Mouse (Mus musculus) cerebellum, postnatal 36 days (tissue): ENCODE measurements at regions not wholly inside any gene's neighbourhood (a gene's known extent, or its start where the extent isn't known, plus 50 kb on each side); places are given as distances from the start of the nearest gene placed in this dataset.
"Not testable (repeated sequence)": the region's sequence is repeated elsewhere in the genome, so short reads cannot be mapped to it uniquely, and the experiment has no call there.

ENCODE experiments used
- DNase-seq, 2 experiments: peaks; one replicate each; pipeline ENCODE4 v3.0.0; 2021 to 2022; ENCODE audit warnings: mixed read lengths in 2 of 2

- no peak for DNase-seq
Measured at GRCm38 (mm10) chr12:77594092-77594491, 356.2 kb downstream of the Fut8 start.

DNA sequence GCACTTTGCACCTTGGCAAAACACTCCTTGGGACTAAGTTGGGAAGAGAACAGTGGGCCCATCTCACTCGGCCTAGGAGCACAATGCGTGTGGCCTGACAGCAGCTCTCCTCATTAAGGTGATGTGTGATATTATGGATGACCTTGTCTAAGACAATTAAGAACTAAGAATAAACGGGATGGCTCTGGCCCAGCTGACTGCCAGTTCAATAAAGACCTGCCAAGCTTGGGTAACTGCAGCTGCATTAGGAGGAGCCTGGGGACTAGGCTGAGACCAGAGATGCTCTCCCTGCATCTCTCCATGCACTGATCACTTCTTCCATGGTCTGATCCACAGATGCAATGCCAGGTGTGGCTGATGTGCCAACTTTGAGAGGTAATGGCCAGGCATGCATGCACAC, 356.7 kb downstream of the Fut8 start:
- DNase-seq = no peak

DNA sequence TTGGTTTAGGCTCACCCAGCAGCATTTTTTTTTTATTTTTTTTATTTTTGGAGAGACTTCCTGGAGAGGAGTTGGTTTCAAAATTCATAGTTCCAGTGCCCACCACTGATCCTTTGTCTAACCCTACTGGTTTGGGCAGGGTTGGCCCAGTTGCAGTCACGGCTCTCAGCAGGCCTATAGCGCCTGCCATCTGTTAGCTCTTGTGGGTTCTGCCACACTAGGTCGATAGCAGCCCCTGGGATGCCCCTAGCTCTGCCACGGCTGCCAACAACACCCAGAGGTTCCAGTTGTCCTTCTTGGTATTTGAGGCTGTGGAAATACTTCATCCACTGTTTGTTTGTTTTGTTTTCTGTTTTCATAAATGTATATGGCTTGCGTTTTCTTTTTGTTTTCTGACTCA, 357.9 kb downstream of the Fut8 start:
- peak; percentile 55 to 57 for DNase-seq

DNA sequence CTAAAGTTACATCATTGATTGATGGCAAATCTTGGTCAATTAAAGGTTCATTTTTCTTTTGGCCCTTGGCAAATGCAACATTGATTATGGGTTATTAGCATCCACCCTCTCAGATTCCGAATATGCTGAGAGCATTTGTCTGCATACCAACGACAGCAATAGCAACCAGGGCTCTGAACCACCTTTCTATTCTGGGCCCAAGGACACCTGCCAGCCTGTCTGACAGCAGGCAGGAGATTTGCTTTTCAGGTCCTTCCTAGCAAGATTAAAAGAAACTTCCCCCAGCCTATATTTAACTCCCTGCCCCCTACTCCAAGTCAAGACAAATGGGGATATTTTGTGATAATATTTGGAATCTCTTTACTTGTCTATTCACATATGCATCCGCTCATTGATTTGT, 358.8 kb downstream of the Fut8 start:
- peak; percentile 56 to 64 for DNase-seq

GRCm38 (mm10) chr12:77597627-77598333, 359.9 kb downstream of the Fut8 start:
- peak; percentile 50 to 53 for DNase-seq

- DNase-seq = peak in 1 of 2 experiments; percentile 37
Measured at GRCm38 (mm10) chr12:77598334-77598715, 360.4 kb downstream of the Fut8 start.

DNA sequence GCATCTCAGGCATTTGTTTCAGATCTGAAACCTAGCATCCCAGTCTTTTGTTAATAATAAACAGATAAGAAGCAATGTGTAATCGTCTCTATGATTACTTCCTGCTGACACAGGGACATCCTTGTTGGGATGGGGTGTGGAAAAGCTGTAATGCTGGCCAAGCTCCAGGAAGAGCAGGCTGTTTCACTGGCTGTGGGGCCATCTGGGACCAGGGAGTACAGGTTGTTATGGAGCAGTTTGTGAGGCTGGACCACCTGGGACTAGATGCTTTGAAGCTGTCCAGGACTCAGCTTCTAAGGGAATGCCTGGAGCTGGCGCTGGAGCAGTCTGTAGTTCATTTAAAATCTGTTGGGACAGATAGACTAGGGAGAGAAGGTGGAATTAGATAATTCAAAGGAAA, 361.5 kb downstream of the Fut8 start:
- DNase-seq = peak; percentile 78

- no peak for DNase-seq
Measured at GRCm38 (mm10) chr12:77603832-77604501, 366.0 kb downstream of the Fut8 start.

GRCm38 (mm10) chr12:77617552-77617951, 379.6 kb downstream of the Fut8 start:
- DNase-seq = peak in 1 of 2 experiments; percentile 37

- no peak for DNase-seq
Measured at GRCm38 (mm10) chr12:77622243-77622642, 384.3 kb downstream of the Fut8 start.

DNA sequence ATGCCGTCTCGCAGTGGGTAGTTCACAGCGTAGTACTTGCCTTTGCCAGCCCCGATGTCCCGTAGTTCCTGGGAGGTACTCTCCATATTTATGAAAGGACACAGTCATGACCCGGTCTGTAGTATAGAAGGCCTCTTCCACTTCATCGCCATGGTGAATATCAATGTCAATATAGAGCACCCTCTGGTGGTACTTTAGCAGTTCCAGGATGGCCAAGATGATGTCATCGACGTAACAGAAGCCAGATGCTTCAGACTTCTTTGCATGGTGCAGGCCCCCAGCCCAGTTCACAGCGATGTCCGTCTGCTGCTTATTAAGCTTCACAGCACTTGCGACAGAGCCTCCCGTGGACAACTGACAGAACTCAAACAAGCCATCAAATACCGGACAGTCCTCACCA, 386.4 kb downstream of the Fut8 start:
- DNase-seq = not testable (repeated sequence)

DNA sequence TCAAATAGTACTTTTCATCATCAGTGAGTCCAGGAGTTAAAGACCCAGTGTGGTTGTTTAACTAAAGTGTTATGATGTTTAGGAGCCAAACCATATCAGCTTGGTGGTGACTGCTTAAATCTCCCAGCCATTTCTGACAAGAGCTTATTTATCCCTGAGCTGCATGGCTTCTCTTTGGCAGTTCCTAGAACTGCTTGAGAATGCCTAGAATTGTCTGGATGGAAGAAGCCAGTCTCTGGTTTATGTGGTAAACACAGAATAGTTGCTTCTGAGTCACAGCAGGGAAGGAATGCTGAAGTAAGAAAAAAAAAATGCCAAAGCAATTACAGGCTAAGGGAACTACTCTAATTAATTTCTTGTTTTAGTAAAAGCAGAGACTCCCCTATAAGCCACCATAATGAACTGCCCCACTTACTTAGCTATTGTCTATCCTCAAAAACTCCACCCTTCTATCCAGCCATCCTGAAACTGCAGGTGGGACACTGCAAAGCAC, 390.5 kb downstream of the Fut8 start:
- no peak for DNase-seq

DNA sequence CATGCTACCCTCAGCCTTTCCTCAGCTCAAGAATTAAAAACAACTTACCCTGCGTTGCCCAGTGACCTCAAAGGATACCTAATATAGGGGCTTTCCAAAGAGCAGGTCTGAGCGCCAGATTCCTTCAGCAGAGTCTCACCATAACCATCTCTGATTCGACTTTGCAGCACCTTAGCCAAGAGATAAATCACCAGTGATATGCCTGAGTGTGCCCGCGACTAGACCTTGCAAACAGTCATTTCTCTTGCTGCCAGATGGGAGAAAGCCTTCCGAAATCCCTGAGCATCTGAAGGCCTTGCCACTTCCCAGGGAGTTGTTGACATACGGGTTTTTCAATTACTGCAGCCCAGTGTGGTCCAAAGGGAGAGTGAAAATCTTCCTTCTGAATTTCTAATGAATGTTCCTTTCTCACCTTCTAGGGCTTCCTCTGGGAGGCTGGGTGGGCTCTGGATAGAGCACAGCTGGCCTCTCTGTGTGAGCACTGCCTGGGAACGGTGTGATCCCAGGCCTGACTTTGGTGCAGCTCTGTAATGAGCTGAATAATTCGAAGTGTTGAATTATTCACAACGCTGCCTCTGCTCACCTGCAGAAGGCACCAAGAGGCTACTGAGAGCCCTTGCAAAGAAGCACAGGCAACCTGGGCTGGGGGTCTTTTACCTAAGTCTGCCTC, 396.2 kb downstream of the Fut8 start:
- peak in 1 of 2 experiments; percentile 25 for DNase-seq

DNA sequence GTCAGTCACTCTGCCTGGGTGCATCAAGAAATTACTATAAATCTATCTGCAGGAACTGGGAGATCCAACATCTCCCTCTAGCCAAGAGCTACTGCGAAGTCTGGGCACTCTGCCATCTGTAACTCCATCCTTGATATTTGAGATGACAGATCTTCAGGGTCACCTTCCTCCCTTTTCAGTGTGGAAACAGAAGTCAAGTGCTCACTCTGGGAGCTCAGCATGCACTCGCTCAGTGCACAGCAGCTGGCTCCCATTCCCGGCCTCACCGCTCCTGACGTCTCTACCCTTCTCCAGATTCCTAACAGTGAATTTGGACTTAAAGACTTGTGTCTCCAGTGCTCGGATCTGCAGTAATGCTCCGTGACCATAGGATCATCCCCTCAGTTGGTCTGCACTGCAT, 400.3 kb downstream of the Fut8 start:
- peak; percentile 22 to 44 for DNase-seq

DNA sequence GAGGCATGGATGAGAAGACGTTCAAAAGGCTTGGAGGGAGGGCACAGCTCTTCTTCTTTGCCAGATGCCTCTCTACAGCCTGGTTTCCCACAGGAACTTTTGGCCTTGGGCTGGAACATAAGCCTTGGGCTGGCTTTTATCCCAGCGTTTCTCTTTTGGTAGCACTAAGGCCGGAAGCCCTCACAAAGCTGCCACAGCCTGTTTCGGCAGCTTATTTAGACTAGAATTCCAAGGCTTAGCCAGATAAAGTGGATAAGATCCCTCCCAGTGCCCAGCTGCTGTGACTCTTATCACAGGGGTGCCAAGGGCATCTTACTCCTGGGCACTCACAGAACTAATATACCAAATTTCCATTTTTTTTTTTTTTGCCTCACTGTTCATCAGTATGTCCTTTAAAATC, 404.4 kb downstream of the Fut8 start:
- DNase-seq = no peak

DNA sequence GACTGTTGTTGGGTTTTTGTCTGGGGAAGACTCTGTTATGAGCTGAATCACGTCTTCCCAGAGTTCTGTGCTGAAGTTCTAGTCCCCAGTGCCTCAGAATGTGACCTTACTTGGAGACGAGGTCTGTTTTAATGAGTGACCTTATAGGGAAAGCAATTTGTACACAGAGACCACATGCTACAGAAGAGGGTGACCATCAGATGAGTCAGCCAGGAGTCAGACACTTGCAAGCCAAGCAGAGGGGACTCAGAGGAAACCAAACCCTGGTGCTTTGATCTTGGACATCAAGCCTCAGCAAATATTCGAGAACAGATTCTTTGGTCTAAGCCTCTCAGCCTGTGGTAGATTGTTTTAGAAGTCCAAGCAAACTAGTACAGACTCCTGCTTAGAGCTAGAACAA, 409.9 kb downstream of the Fut8 start:
- DNase-seq = no peak

DNA sequence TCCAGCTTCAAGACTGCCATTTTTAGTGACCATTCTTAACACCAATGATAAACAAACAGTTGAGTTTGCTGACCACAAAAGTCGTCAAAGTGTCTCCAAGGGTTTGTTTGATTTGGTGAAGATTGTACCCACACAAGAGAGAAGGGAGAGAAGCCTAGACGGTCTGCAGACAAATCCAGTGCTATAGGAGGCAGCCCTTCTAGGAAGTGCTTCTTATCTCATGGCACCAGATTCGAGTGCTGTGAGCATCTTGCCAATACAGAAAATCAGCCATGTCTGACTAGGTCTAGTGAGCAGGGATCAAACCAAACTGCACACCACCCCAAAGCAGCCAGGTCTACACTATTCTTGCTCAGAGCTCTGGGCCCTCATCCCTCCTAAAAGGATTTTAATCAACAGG, 416.4 kb downstream of the Fut8 start:
- DNase-seq = no peak

- DNase-seq = no peak
Measured at GRCm38 (mm10) chr12:77657060-77657459, 419.1 kb downstream of the Fut8 start.

DNA sequence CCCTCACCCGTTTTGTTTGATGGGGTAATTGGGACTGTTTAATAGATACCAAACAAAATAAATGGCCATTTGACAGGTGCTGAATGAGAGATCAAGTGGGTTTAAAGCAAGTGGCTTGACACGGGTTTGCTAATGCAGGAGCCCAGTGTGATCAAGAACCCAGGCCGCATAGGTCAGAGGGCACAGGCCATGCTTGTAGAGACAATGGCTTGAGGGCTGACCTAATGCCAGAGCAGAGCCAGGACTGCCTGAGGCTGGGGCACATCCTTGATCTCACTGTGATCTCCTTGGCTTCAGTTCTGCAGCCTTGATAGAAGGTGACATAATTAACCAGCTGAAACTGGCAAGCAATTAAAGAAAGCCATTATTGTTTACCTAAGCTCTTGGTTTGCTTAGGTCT, 420.0 kb downstream of the Fut8 start:
- DNase-seq = no peak

DNA sequence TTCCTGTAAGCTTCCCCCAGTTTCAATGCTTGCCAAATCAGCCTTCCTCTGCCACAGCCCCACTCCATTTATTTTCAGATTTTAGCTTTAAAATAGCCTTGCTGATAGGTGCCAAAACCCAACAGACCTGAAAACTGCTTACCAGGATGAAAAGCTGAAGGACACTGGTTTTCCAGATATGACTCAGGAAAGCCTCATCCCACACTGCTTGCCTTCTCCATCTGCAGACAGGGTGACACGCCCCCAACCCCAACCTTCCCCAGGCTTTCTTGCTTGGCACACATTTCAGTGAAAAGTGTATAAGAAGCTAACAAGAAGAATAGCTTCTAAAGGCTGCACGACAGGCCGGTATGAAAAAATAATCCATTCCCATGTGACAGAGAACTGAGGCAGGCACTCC, 425.3 kb downstream of the Fut8 start:
- DNase-seq = no peak

GRCm38 (mm10) chr12:77663665-77664374, 425.9 kb downstream of the Fut8 start:
- no peak for DNase-seq

DNA sequence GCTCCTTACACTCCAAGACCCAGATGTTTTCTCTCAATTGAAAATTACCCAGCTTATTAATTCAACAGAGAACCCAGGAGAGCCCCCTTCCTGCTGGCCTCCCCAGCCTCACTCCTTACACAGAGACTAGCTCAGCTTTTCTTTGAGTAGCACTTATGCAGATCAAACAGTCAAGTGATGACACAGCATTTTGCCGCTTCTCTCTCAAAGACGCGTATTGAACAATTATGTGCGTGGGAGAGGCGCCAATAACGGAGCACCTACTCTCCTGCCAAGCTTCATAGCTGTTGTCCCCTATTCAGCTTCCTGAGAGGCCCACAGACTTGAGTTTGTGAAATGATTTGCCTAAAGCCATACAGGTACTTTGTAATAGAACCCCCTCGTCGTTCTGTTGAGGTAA, 428.5 kb downstream of the Fut8 start:
- DNase-seq = no peak
